Mouse (Mus musculus) midbrain, postnatal 0 days (tissue): Measurements from ENCODE around the gene Cadm3. TPM values are rescaled to one million over a fixed set of nuclear protein-coding genes. Genes with fewer than 3 reads are reported as not detected.
A peak's percentile ranks its signal among the peaks of the same experiment; 100 is the strongest.
"Not testable (repeated sequence)": the region's sequence is repeated elsewhere in the genome, so short reads cannot be mapped to it uniquely, and the experiment has no call there.

Source experiments
- ATAC-seq: fragments of 200-750 bp; cut with Nextera tagmentation; 2 replicates; pipeline ENCODE4 v1.8.0; 2017; ENCODE audit warnings: moderate number of reproducible peaks, mild to moderate bottlenecking, moderate TSS enrichment, moderate library complexity; ENCODE audit not compliant: low FRiP score
- DNase-seq: peaks from one replicate; pipeline ENCODE4 v3.0.0-alpha.2; 2015; ENCODE audit warnings: low spot score
- H3K27ac ChIP-seq: fragments of 300-500 bp; sonication (generic); 2 replicates; pipeline ENCODE4 v1.5.1; 2014; ENCODE audit warnings: low read depth, mild to moderate bottlenecking, low read length, mixed read lengths
- H3K27me3 ChIP-seq: fragments of 300-500 bp; sonication (generic); 2 replicates; pipeline ENCODE4 v1.6.1; 2014; ENCODE audit warnings: low read length, control low read depth, mixed read lengths; ENCODE audit not compliant: insufficient read depth
- H3K36me3 ChIP-seq: fragments of 300-500 bp; sonication (generic); 2 replicates; pipeline ENCODE4 v1.6.1; 2014; ENCODE audit warnings: low read length, control low read depth, mixed read lengths; ENCODE audit not compliant: insufficient read depth
- H3K4me1 ChIP-seq: fragments of 300-500 bp; sonication (generic); 2 replicates; pipeline ENCODE4 v1.6.1; 2014; ENCODE audit warnings: mild to moderate bottlenecking, control low read depth, antibody characterized with exemption, low read length, mixed read lengths; ENCODE audit not compliant: insufficient read depth
- H3K4me2 ChIP-seq: fragments of 300-500 bp; sonication (generic); 2 replicates; pipeline ENCODE4 v1.6.1; 2014; ENCODE audit warnings: low read depth, mild to moderate bottlenecking, low read length, mixed read lengths; ENCODE audit not compliant: poor library complexity, severe bottlenecking
- H3K4me3 ChIP-seq: fragments of 300-500 bp; sonication (generic); 2 replicates; pipeline ENCODE4 v1.5.1; 2014; ENCODE audit warnings: low read depth, mild to moderate bottlenecking, low read length, moderate library complexity
- H3K9ac ChIP-seq: fragments of 300-500 bp; sonication (generic); replicated peaks from 2 replicates; pipeline ENCODE4 v1.6.1; 2014; ENCODE audit warnings: mild to moderate bottlenecking, low read length, moderate library complexity, mixed read lengths; ENCODE audit not compliant: poor library complexity, severe bottlenecking
- H3K9me3 ChIP-seq: fragments of 300-500 bp; sonication (generic); 2 replicates; pipeline ENCODE4 v1.6.1; 2016; ENCODE audit warnings: low read length, control low read depth
- CTCF ChIP-seq: IDR thresholded peaks from 2 replicates; pipeline ENCODE4 v1.5.1; 2016; ENCODE audit warnings: antibody characterized with exemption, mild to moderate bottlenecking
- WGBS: fragments of 180-500 bp; shearing (Covaris S2); extraction: QIAGEN DNeasy Blood & Tissue Kit; methylation state at CpG from one replicate; pipeline ENCODE4 v1.1.7; 2014; 5-methylcytosine and 5-hydroxymethylcytosine counted together
- polyA plus RNA-seq: library from polyadenylated mRNA; unstranded; fragments of >200 nt; fragmentation: Nextera tagmentation; extraction: Ambion mirVana; gene quantifications from 2 replicates; pipeline ENCODE4 v1.2.1, GENCODE M21; 2015
- total RNA-seq: library from RNA; depleted of rRNA; stranded (reverse); fragments of >200 nt; gene quantifications from 2 replicates; pipeline ENCODE4 v1.2.3, GENCODE M21; 2014

Gene Cadm3
- total and polyA plus RNA-seq, 2 experiments from 2014 or later = 60.8 to 554 TPM

GRCm38 (mm10) chr1:173323839-173324585, 43.5 kb downstream of the Cadm3 start:
- no peak overlapping the region for H3K9ac ChIP-seq
- H3K4me3 ChIP-seq = no peak overlapping the region
- 34% methylated on average over 5 of the region's 5 CpGs for WGBS
- TF ChIP-seq CTCF = peak; percentile 78
- no peaks in the 10 kb centered on the region for H3K36me3 ChIP-seq
- H3K4me2 ChIP-seq = no peak overlapping the region
- H3K4me1 ChIP-seq = no peaks in the 10 kb centered on the region
- no peaks in the 10 kb centered on the region for H3K27me3 ChIP-seq
- H3K27ac ChIP-seq = no peak overlapping the region
- DNase-seq (peak; percentile 35), ATAC-seq (no peak)
- H3K9me3 ChIP-seq = no peaks in the 10 kb centered on the region

DNA sequence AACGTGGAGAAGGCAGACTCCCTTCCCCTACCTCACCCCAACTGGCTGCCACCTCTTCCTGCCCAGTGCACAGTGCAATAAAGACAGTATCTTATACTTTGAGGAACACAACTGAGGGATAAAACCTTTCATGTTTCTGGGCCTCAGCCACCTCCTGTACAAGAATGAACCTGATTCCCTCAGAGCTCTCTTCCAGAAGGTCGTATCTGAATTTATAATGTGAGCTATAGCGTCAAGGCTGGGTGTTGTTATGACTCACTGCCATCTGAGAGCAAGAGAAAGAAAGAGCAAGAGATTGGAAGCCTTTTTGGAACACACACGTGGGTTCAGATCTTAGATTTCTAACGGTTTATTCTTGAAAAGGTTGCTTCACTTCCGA, 45.3 kb downstream of the Cadm3 start:
- no peak overlapping the region for H3K4me3 ChIP-seq
- DNase-seq (no peak), ATAC-seq (no peak)
- WGBS = 66% methylated on average over 6 of the region's 6 CpGs
- no peaks in the 10 kb centered on the region for H3K9me3 ChIP-seq
- no peaks in the 10 kb centered on the region for H3K4me1 ChIP-seq
- no peak for TF ChIP-seq CTCF
- H3K36me3 ChIP-seq = no peaks in the 10 kb centered on the region
- H3K4me2 ChIP-seq = no peak overlapping the region
- no peaks in the 10 kb centered on the region for H3K27me3 ChIP-seq
- H3K27ac ChIP-seq = no peak overlapping the region
- no peak overlapping the region for H3K9ac ChIP-seq

GRCm38 (mm10) chr1:173321593-173322248, 45.8 kb downstream of the Cadm3 start:
- ATAC-seq (0 out of 2 replicates have a peak, but pooled peaks have one; percentile 13), DNase-seq (peak; percentile 35)
- Histone ChIP-seq H3K36me3 (no peaks in the 10 kb centered on the region), H3K4me2 (no peak overlapping the region), H3K4me1 (no peaks in the 10 kb centered on the region), H3K4me3 (no peak overlapping the region), H3K27ac (no peak overlapping the region), H3K9ac (no peak overlapping the region), H3K9me3 (no peaks in the 10 kb centered on the region), H3K27me3 (no peaks in the 10 kb centered on the region)
- TF ChIP-seq CTCF = no peak
- 54% methylated on average over 8 of the region's 8 CpGs for WGBS

- H3K9ac ChIP-seq = no peak overlapping the region
- 92% methylated on average over 2 of the region's 2 CpGs for WGBS
- no peaks in the 10 kb centered on the region for H3K27me3 ChIP-seq
- H3K9me3 ChIP-seq = no peaks in the 10 kb centered on the region
- no peak overlapping the region for H3K4me2 ChIP-seq
- DNase-seq (no peak), ATAC-seq (no peak)
- H3K27ac ChIP-seq = no peak overlapping the region
- no peaks in the 10 kb centered on the region for H3K4me1 ChIP-seq
- no peaks in the 10 kb centered on the region for H3K36me3 ChIP-seq
- no peak for TF ChIP-seq CTCF
- no peak overlapping the region for H3K4me3 ChIP-seq
Measured at GRCm38 (mm10) chr1:173317925-173318477, 49.5 kb downstream of the Cadm3 start.

DNA sequence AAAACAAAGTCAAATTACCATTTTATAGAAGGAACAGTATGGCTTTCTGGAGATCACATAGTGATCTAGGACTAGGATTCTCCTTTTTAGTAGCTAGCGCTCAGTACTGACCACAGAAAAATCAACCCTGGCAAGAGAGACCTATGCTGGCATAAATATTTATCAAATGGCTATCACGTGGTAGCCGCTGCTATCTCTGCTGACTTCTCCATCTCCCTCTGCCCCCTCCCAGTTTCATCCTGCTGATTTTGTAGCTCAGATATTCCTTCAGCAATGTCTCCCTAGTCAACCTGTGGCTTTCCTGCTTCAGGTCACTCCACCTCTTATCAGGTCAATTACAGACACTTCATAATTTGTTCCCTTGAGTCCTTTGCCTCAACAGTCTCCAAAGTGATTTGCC, 51.8 kb downstream of the Cadm3 start:
- 89% methylated on average over 3 of the region's 3 CpGs for WGBS
- TF ChIP-seq CTCF = no peak

GRCm38 (mm10) chr1:173313535-173314050, 53.9 kb downstream of the Cadm3 start:
- ATAC-seq, H3K9me3 ChIP-seq, H3K4me1 ChIP-seq, H3K9ac ChIP-seq, H3K27ac ChIP-seq, DNase-seq, H3K27me3 ChIP-seq, H3K36me3 ChIP-seq, H3K4me3 ChIP-seq, H3K4me2 ChIP-seq: not testable (repeated sequence)
- WGBS = 83% methylated on average over 7 of the region's 7 CpGs

More for the DNA sequence above, 51.8 kb downstream of the Cadm3 start:
- Histone ChIP-seq H3K4me2 (no peak overlapping the region), H3K4me3 (no peak overlapping the region), H3K27me3 (no peaks in the 10 kb centered on the region), H3K4me1 (no peaks in the 10 kb centered on the region), H3K9me3 (no peaks in the 10 kb centered on the region), H3K9ac (no peak overlapping the region), H3K36me3 (no peaks in the 10 kb centered on the region), H3K27ac (no peak overlapping the region)
- no peak for ATAC-seq
- DNase-seq = no peak

GRCm38 (mm10) chr1:173302795-173303194, 64.7 kb downstream of the Cadm3 start:
- H3K27ac ChIP-seq, H3K4me1 ChIP-seq, ATAC-seq, H3K27me3 ChIP-seq, H3K36me3 ChIP-seq, H3K4me3 ChIP-seq, H3K9ac ChIP-seq, DNase-seq, H3K9me3 ChIP-seq, H3K4me2 ChIP-seq: not testable (repeated sequence)
- 38% methylated on average over 3 of the region's 3 CpGs for WGBS
